Mouse (Mus musculus) lung, adult 18-20 months (tissue): Measurements from ENCODE around the gene Pyroxd2.
"Not testable (repeated sequence)": the region's sequence is repeated elsewhere in the genome, so short reads cannot be mapped to it uniquely, and the experiment has no call there.

ENCODE experiments used
- DNase-seq, 2 experiments: peaks; one replicate each; pipeline ENCODE4 v3.0.0; 2022; ENCODE audit warnings: mixed read lengths in 2 of 2

The Pyroxd2 gene

GRCm38 (mm10) chr19:42752363-42752931 lies at the start of gene Pyroxd2:
Pyroxd2 (minus strand) TSS chr19:42752775.
- DNase-seq, result peak; percentile 84 to 87

GRCm38 (mm10) chr19:42797866-42798265 lies 45.3 kb upstream of the Pyroxd2 start:
- DNase-seq, result no peak

- DNase-seq, result no peak
Observed at GRCm38 (mm10) chr19:42795801-42796200, 43.2 kb upstream of the Pyroxd2 start.

GRCm38 (mm10) chr19:42794914-42795613 lies 42.5 kb upstream of the Pyroxd2 start:
- peak; percentile 80 to 87 for DNase-seq

- no peak for DNase-seq
Observed at GRCm38 (mm10) chr19:42788311-42788710, 35.7 kb upstream of the Pyroxd2 start.

GRCm38 (mm10) chr19:42785562-42786220 lies 33.1 kb upstream of the Pyroxd2 start:
- DNase-seq, result no peak

- DNase-seq, result no peak
Observed at GRCm38 (mm10) chr19:42785129-42785528, 32.6 kb upstream of the Pyroxd2 start.

GRCm38 (mm10) chr19:42780156-42780538 lies 27.6 kb upstream of the Pyroxd2 start:
- not testable (repeated sequence) for DNase-seq

GRCm38 (mm10) chr19:42779531-42780155 lies 27.1 kb upstream of the Pyroxd2 start, which contains the start of gene Hps1:
Hps1 (minus strand) TSS chr19:42779978.
- peak; percentile 91 to 92 for DNase-seq

- DNase-seq, result peak in 1 of 2 experiments; percentile 33
Observed at GRCm38 (mm10) chr19:42777801-42778200, 25.2 kb upstream of the Pyroxd2 start.

GRCm38 (mm10) chr19:42776813-42777212 lies 24.2 kb upstream of the Pyroxd2 start:
- DNase-seq, result no peak

- no peak for DNase-seq
Observed at GRCm38 (mm10) chr19:42770141-42770872, 17.7 kb upstream of the Pyroxd2 start.

- DNase-seq, result no peak
Observed at GRCm38 (mm10) chr19:42769648-42770047, 17.1 kb upstream of the Pyroxd2 start.

GRCm38 (mm10) chr19:42767361-42767760 lies 14.8 kb upstream of the Pyroxd2 start:
- no peak for DNase-seq

GRCm38 (mm10) chr19:42764398-42764797 lies 11.8 kb upstream of the Pyroxd2 start:
- DNase-seq, result no peak

- peak; percentile 40 to 64 for DNase-seq
Observed at GRCm38 (mm10) chr19:42756671-42757070, 4.1 kb upstream of the Pyroxd2 start.

GRCm38 (mm10) chr19:42755148-42755870 lies 2.7 kb upstream of the Pyroxd2 start:
- peak; percentile 21 to 43 for DNase-seq

GRCm38 (mm10) chr19:42753141-42753917 lies 754 bp upstream of the Pyroxd2 start:
- DNase-seq, result peak; percentile 86 to 89

- DNase-seq, result no peak
Observed at GRCm38 (mm10) chr19:42750196-42750595, 2.4 kb downstream of the Pyroxd2 start.

- DNase-seq, result no peak
Observed at GRCm38 (mm10) chr19:42746702-42747101, 5.9 kb downstream of the Pyroxd2 start.

GRCm38 (mm10) chr19:42745869-42746224 lies 6.7 kb downstream of the Pyroxd2 start:
- DNase-seq, result no peak
